Mouse (Mus musculus) heart, adult 2 months (tissue): Measurements from ENCODE around the gene Srsf1.

ENCODE experiments used
- CTCF ChIP-seq: fragments of 200-600 bp; IDR thresholded peaks from 2 replicates; pipeline ENCODE4 v1.8.1; 2022; ENCODE audit warnings: antibody characterized with exemption, mild to moderate bottlenecking, moderate library complexity
- EP300 ChIP-seq: fragments of 200-500 bp; IDR thresholded peaks from 2 replicates; pipeline ENCODE4 v1.6.1; 2011; ENCODE audit warnings: low read depth, low read length, control low read depth; ENCODE audit not compliant: insufficient read depth

DNA sequence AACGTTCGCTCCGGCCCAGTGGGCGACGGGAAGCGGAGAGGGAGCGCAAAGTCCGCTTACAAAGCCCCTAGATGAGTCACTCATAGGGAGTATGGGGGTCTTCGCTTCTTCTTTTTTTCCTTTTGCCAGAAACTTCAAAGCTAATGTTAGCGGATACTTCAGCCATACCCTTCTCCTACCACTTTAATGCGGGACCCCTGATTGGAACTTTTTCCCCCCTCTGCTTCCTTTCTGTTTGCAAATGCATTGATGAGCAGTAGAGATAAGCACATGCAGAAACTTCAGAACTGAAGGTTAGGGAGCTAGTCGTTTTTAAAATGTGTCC lies 22.0 kb downstream of the Srsf1 start:
- TF ChIP-seq EP300 (no peak), CTCF (no peak)
